Mouse (Mus musculus) limb, embryonic 11.5 days (tissue): Measurements from ENCODE around the gene Rmdn2. TPM values are rescaled to one million over a fixed set of nuclear protein-coding genes. Genes with fewer than 3 reads are reported as not detected.
A peak's percentile ranks its signal among the peaks of the same experiment; 100 is the strongest.

Experiments used
- ATAC-seq: fragments of 200-750 bp; cut with Nextera tagmentation; 2 replicates; pipeline ENCODE4 v1.8.0; 2017; ENCODE audit warnings: low read depth; ENCODE audit not compliant: insufficient number of reproducible peaks, low FRiP score, low TSS enrichment
- DNase-seq: peaks from one replicate; pipeline ENCODE4 v3.0.0-alpha.2; 2015; ENCODE audit warnings: low spot score
- H3K27ac ChIP-seq: fragments of 300-500 bp; sonication (generic); replicated peaks from 2 replicates; pipeline ENCODE4 v1.5.1; 2014; ENCODE audit warnings: low read depth, mild to moderate bottlenecking, low read length
- H3K27me3 ChIP-seq: fragments of 300-500 bp; sonication (generic); 2 replicates; pipeline ENCODE4 v1.6.1; 2014; ENCODE audit warnings: mild to moderate bottlenecking, low read length, mixed read lengths; ENCODE audit not compliant: control insufficient read depth, insufficient read depth
- H3K36me3 ChIP-seq: fragments of 300-500 bp; sonication (generic); 2 replicates; pipeline ENCODE4 v1.6.1; 2014; ENCODE audit warnings: mild to moderate bottlenecking, low read length, moderate library complexity, mixed read lengths; ENCODE audit not compliant: control insufficient read depth, insufficient read depth
- H3K4me1 ChIP-seq: fragments of 300-500 bp; sonication (generic); 2 replicates; pipeline ENCODE4 v1.6.1; 2014; ENCODE audit warnings: low read length, mixed read lengths; ENCODE audit not compliant: control insufficient read depth, insufficient read depth
- H3K4me2 ChIP-seq: fragments of 300-500 bp; sonication (generic); 2 replicates; pipeline ENCODE4 v1.6.1; 2014; ENCODE audit warnings: low read depth, mild to moderate bottlenecking, moderate library complexity; ENCODE audit not compliant: severe bottlenecking
- H3K4me3 ChIP-seq: fragments of 300-500 bp; sonication (generic); 2 replicates; pipeline ENCODE4 v1.5.1; 2014; ENCODE audit warnings: low read depth, low read length
- H3K9ac ChIP-seq: fragments of 300-500 bp; sonication (generic); 2 replicates; pipeline ENCODE4 v1.6.1; 2014; ENCODE audit warnings: mild to moderate bottlenecking, low read length
- H3K9me3 ChIP-seq: fragments of 300-500 bp; sonication (generic); 2 replicates; pipeline ENCODE4 v1.6.1; 2016; ENCODE audit warnings: low read length; ENCODE audit not compliant: control insufficient read depth
- WGBS: fragments of 180-500 bp; shearing (Covaris S2); extraction: QIAGEN DNeasy Blood & Tissue Kit; methylation state at CpG from one replicate; pipeline ENCODE4 v1.1.7; 2014; 5-methylcytosine and 5-hydroxymethylcytosine counted together
- polyA plus RNA-seq: library from polyadenylated mRNA; unstranded; fragments of >200 nt; fragmentation: Nextera tagmentation; extraction: Ambion mirVana; gene quantifications from 2 replicates; pipeline ENCODE4 v1.2.1, GENCODE M21; 2014

Gene Rmdn2
- polyA plus RNA-seq, 1 experiment from 2014 or later: 10.8 TPM

DNA sequence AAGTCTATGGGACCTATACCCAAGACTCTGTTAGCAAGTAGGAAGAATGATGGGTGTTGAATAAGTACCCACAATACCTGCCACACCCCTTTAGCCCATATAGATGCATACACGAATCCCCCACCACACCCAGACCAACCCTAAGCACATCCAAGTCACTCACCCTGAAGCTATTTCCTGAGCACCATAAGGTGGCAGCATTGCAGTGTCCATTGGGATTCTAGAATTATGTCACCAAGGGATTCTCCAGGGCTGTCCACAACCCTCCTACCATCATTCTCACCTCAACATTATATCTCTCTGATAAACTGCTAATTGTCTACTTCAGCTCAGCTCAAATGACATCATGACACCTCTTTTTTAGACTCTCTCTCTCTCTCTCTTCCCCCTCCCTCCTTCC, 87.5 kb downstream of the Rmdn2 start:
- H3K4me2 ChIP-seq: no peak overlapping the region
- no peaks in the 10 kb centered on the region for H3K4me1 ChIP-seq
- H3K27me3 ChIP-seq: no peaks in the 10 kb centered on the region
- WGBS: 6% methylated on average over 1 of the region's 1 CpGs
- no peak overlapping the region for H3K9ac ChIP-seq
- no peak overlapping the region for H3K27ac ChIP-seq
- ATAC-seq: no peak
- no peak for DNase-seq
- H3K36me3 ChIP-seq: no peaks in the 10 kb centered on the region
- no peak overlapping the region for H3K4me3 ChIP-seq
- H3K9me3 ChIP-seq: no peaks in the 10 kb centered on the region

DNA sequence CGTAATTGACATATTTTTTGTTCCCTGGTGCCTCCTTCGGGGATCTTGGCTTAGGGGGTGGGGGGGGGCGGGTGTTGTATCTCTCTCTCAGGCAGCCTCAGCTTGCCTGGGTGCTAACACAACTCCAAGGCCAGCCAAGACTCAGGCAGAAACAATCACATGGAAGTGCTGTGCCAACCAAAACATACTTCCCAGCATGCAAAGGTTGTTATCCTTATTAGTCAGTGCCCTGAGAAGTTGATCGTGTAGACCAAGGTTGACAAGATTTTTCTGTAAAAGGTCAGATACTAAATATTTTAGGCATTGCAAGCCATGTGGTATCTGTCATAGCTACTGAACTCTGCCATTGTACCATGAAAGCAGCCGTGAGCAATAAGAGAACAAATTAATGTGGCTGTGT, 89.2 kb downstream of the Rmdn2 start:
- Histone ChIP-seq H3K4me3 (no peak overlapping the region), H3K27ac (no peak overlapping the region), H3K9me3 (no peaks in the 10 kb centered on the region), H3K4me2 (no peak overlapping the region), H3K27me3 (no peaks in the 10 kb centered on the region), H3K4me1 (no peaks in the 10 kb centered on the region), H3K9ac (no peak overlapping the region), H3K36me3 (no peaks in the 10 kb centered on the region)
- 91% methylated on average over 5 of the region's 5 CpGs for WGBS
- DNase-seq (no peak), ATAC-seq (no peak)

GRCm38 (mm10) chr17:79705671-79706455, 94.2 kb downstream of the Rmdn2 start:
- no peak overlapping the region for H3K4me3 ChIP-seq
- H3K36me3 ChIP-seq: no peaks in the 10 kb centered on the region
- no peak for ATAC-seq
- H3K27ac ChIP-seq: no peak overlapping the region
- no peaks in the 10 kb centered on the region; the same call in 1 of the 2 replicates for H3K4me1 ChIP-seq
- 74% methylated on average over 9 of the region's 9 CpGs for WGBS
- no peak for DNase-seq
- no peaks in the 10 kb centered on the region for H3K9me3 ChIP-seq
- H3K4me2 ChIP-seq: no peak overlapping the region
- peaks cover 10% of the 10 kb centered on the region for H3K27me3 ChIP-seq
- H3K9ac ChIP-seq: no peak overlapping the region

DNA sequence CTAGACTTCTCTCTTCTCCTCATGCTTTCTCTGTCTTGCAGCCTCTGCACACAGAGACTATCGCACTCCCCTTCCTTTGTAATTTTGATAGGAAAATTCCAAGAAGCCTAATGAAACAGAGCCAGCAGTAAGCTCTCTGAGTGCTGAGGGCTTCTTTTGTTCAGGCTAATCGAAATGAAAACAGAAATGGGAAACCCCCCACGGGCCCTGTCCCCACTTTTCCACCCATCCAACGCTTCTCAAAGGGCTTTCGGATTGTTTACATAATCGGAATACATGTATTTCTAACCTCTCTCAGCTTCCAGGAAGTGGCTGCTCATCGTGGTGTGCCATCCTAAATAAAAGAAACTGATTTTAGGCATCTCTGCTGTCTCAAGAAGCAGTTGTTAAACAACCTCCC, 96.5 kb downstream of the Rmdn2 start:
- Histone ChIP-seq H3K9me3 (no peaks in the 10 kb centered on the region), H3K27me3 (peaks cover 26% of the 10 kb centered on the region), H3K27ac (no peak overlapping the region), H3K36me3 (no peaks in the 10 kb centered on the region), H3K4me3 (no peak overlapping the region), H3K4me2 (no peak overlapping the region), H3K9ac (no peak overlapping the region), H3K4me1 (peaks cover 5% of the 10 kb centered on the region)
- WGBS: 42% methylated on average over 7 of the region's 7 CpGs
- ATAC-seq (no peak), DNase-seq (no peak)

DNA sequence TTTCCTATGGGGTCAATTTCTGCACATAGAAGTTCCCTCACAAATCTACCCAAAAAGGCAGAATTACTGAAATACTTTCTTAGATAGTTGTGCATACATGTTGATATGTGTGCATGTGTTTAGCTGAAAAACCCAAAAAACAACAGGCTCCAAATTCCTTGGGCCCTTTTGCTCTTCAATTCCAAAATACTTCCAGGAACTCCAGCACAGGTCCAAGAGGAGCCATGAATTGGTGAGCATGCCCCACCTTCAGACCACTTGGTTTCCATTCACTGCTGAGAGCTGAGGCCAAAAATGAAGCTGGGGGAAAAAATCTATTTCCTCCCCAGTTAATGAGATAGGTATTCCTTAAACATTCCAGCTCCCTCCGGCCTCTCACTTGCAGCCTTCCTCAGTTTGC, 98.1 kb downstream of the Rmdn2 start:
- H3K27me3 ChIP-seq: peaks cover 40% of the 10 kb centered on the region

GRCm38 (mm10) chr17:79710246-79710842, 98.7 kb downstream of the Rmdn2 start:
- DNase-seq (no peak), ATAC-seq (no peak)
- WGBS: 10% methylated on average over 15 of the region's 15 CpGs
- H3K4me2 ChIP-seq: no peak overlapping the region
- no peak overlapping the region for H3K4me3 ChIP-seq
- H3K9me3 ChIP-seq: no peaks in the 10 kb centered on the region
- no peak overlapping the region for H3K27ac ChIP-seq
- H3K27me3 ChIP-seq: peaks cover 40% of the 10 kb centered on the region
- peaks cover 19% of the 10 kb centered on the region for H3K4me1 ChIP-seq
- no peak overlapping the region for H3K9ac ChIP-seq
- H3K36me3 ChIP-seq: no peaks in the 10 kb centered on the region

More for the DNA sequence above, 98.1 kb downstream of the Rmdn2 start:
- Histone ChIP-seq H3K9me3 (no peaks in the 10 kb centered on the region), H3K9ac (no peak overlapping the region), H3K27ac (no peak overlapping the region), H3K4me3 (no peak overlapping the region), H3K36me3 (no peaks in the 10 kb centered on the region), H3K4me2 (no peak overlapping the region), H3K4me1 (peaks cover 19% of the 10 kb centered on the region)
- DNase-seq: no peak
- no peak for ATAC-seq
- WGBS: 25% methylated on average over 1 of the region's 1 CpGs

DNA sequence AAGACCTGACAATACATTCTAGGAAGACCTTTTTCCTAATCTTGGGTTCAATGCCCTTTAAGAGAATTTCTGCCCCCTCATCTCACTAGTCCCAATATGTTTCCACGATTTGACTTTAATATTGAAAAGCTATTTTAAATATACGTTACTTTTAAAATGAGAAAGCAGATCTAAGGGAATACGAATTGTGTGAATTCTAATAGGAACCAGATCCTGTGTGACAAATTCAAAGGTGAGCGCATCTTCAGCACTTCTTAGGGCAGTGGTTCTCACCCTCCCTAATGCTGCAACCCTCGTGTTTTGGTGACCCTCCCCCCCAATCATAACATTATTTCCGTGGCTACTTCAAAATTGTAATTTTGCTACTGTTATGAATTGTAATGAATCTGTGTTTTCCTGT, 100.3 kb downstream of the Rmdn2 start:
- Histone ChIP-seq H3K4me1 (peaks cover 19% of the 10 kb centered on the region), H3K27me3 (peaks cover 40% of the 10 kb centered on the region), H3K9ac (no peak overlapping the region), H3K36me3 (no peaks in the 10 kb centered on the region), H3K9me3 (no peaks in the 10 kb centered on the region), H3K4me3 (no peak overlapping the region), H3K4me2 (no peak overlapping the region), H3K27ac (no peak overlapping the region)
- WGBS: 11% methylated on average over 6 of the region's 6 CpGs
- ATAC-seq: no peak
- no peak for DNase-seq

DNA sequence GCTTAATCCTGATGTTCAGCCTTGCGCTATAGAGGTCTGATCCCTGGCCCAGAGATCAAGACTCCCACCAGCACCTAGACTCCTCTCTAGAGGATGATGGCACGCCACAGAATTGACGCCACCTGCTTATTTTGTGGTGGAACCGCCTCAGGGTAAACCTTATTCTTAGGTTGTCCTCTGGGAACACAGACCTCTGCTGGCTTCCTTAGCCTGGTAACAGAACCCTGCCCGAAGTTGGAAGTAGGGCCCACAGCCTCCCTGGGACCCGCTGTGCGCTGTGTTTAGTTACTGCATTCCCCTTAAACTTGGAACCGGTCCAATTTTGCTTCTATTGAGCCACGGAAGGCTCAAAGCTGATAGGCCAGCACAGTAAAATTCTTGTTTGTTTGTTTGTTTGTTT, 100.9 kb downstream of the Rmdn2 start:
- Histone ChIP-seq H3K4me1 (peaks cover 19% of the 10 kb centered on the region), H3K4me3 (no peak overlapping the region), H3K27ac (no peak overlapping the region), H3K4me2 (no peak overlapping the region), H3K36me3 (no peaks in the 10 kb centered on the region), H3K27me3 (peaks cover 40% of the 10 kb centered on the region), H3K9ac (no peak overlapping the region), H3K9me3 (no peaks in the 10 kb centered on the region)
- DNase-seq (peak; percentile 65), ATAC-seq (no peak)
- WGBS: 4% methylated on average over 9 of the region's 9 CpGs
